Mouse (Mus musculus): ENCODE measurements around the gene Elmo2.

DNA sequence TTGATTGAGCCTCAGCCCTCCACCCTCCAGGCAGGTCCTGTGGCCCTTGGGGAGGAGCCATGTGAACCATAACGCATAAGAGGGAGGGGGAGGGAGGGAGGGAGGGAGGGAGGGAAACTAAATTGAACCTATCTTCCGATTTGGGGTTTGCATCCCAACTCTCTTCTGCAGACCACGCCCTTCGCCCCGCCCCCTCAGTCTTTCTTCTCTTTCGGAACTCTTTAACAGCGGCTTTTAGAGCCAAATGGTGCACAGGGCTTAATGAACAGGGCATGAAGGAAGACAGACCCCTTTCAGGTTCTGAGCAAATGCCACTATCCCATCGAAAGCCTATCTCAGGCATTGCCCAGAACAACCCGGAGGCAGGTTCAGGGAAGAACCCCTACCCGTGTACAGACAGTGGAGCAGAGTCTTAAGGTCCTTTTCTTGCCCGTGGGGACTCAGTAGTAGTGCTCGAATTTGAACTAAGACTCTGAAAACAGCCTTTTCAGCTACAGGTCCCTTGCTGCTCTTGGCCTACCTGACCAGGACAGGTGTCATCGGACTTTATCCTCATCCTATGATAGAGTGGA is 41.7 kb upstream of the Elmo2 start:
- TF ChIP-seq CTCF (IDR thresholded peaks at IDR 0.05; ENCODE audit: insufficient read depth, low read depth, low read length) (no peak), POLR2A (IDR thresholded peaks at IDR 0.05; ENCODE audit: insufficient read depth, low read depth, low read length) (no peak)

All from olfactory bulb, adult 2 months (tissue).